Mouse (Mus musculus): ENCODE data around the gene Slc25a13. TPM values are rescaled to one million over a fixed set of nuclear protein-coding genes. Genes with fewer than 3 reads are reported as not detected.

The Slc25a13 gene
- total RNA-seq, 2 experiments from 2014 or later = 1.6 to 2.1 TPM

GRCm38 (mm10) chr6:6002061-6002460 lies 214.9 kb downstream of the Slc25a13 start:
- no peak for DNase-seq (ENCODE audit: extremely low spot score in 1 of 2, low spot score in 2 of 2)
- intact Hi-C loops (cut with DNase I) = loop anchor here (10.0 kb wide), 2 partner anchors 147 to 593 kb away; no protein-coding TSS in a partner anchor

- DNase-seq (ENCODE audit: extremely low spot score in 1 of 2, low spot score in 2 of 2) = no peak
- intact Hi-C loops (cut with DNase I) = no loop called here
Observed at GRCm38 (mm10) chr6:5997535-5997934, 219.4 kb downstream of the Slc25a13 start.

- DNase-seq (ENCODE audit: extremely low spot score in 1 of 2, low spot score in 2 of 2) = no peak
- intact Hi-C loops (cut with DNase I) = no loop called here
Observed at GRCm38 (mm10) chr6:5993056-5993455, 223.9 kb downstream of the Slc25a13 start.

- intact Hi-C loops (cut with DNase I) = no loop called here
- peak; percentile 63 to 73 for DNase-seq (ENCODE audit: extremely low spot score in 1 of 2, low spot score in 2 of 2)
Observed at GRCm38 (mm10) chr6:5991817-5992755, 224.9 kb downstream of the Slc25a13 start.

- no peak for DNase-seq (ENCODE audit: extremely low spot score in 1 of 2, low spot score in 2 of 2)
- intact Hi-C loops (cut with DNase I) = no loop called here
Observed at GRCm38 (mm10) chr6:5991243-5991642, 225.7 kb downstream of the Slc25a13 start.
